Mouse (Mus musculus): ENCODE results near the gene Kif26b.

GRCm38 (mm10) chr1:178489127-178489526 is 39.8 kb upstream of the Kif26b start:
- no peak for TF ChIP-seq CTCF (IDR thresholded peaks at IDR 0.05; ENCODE audit: control insufficient read depth, insufficient read depth, low read length)
- no peak for TF ChIP-seq POLR2A (IDR thresholded peaks at IDR 0.05; ENCODE audit: borderline replicate concordance, control insufficient read depth, low read depth, low read length)
